Mouse (Mus musculus): ENCODE results near the gene Tmtc1.

Gene Tmtc1

DNA sequence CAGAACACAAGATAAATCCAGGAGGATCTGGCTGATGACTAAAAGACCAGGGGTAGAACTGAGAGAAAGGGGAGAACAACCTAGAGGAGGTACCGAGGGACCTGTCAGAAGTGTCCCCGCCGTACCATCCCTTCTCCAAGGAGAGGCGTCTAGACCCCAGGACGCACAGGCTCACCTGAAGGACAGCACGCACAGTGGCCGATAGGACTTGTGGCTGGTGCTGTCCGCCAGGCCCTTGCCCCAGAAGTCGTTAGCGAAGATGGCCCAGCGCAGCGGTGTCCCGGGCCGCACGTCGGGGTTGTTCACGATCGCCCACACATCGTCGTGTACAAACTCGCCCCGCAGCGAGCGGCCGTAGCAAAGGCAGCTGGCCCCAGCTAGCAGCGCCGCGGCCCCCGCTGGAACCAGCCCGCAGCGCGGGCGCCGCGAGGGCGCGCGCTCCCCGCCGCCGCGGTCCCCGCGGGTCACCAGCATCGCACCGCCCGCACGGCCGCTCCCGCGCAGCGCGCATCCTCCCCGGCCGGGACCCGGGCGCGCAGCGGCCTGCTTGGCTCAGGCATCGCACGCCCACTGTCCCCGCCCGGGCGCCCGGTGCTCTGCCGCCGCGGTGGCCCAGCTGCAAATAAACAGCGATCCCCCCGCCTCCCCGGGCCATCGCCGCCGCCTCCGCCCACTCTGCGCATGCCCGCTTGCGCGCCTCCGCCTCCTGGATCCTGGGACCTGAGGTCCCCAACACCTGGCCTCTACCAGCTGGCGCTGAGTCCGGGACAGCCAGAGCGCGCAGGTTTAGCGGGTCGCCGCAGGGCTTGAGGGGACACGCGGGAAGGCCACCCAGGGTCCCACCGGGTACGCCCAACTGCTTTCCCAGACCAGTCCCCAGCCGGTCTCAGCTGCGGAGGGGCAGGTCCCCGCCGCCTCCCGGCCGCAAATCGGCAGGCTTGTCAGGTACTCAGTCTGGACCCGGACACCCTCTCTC, at the start of gene Tmtc1:
Gene Tmtc1 (minus strand): TSS at position 664 of the 976 bp plus-strand sequence.
- peak; percentile 85 to 96 for DNase-seq (ENCODE audit: inconsistent age in 2 of 2, low spot score in 1 of 2)

DNA sequence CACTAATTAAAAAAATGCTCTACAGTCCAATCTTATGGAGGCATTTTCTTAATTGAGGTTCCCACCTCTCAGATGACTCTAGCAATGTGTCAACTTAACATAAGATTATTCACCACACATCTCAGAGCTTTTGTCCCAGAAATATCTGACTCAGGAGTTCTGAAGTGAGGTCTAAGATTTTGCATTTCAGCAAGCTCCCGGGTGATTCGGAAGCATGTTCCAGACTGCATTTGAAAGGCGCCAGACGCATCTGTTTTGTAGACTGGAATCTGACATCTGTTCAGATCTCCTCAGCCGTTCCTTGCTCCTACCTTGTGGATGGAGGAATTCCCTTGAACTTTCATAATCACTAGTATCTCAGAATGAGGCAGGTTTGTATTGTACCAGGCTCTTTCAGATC, 47.7 kb upstream of the Tmtc1 start:
- no peak for DNase-seq (ENCODE audit: inconsistent age in 2 of 2, low spot score in 1 of 2)

DNA sequence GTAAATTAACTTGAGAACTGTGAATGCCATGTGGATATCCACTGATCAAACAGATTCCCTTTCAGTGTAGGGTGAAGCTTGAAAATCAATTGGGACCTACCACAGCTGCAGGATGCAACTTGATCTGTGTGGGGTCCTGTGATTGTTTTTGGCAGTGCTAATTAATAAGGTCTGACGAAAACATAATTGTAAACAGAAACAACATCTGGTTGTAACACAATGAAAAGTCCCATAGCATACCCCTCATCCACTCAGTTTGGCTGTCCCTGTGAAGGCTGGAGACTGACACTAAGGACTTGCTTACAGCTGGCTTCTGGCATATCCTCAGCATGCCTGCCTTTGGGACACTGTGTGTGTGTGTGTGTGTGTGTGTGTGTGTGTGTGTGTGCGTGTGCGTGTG, 42.6 kb upstream of the Tmtc1 start:
- no peak for DNase-seq (ENCODE audit: inconsistent age in 2 of 2, low spot score in 1 of 2)

DNA sequence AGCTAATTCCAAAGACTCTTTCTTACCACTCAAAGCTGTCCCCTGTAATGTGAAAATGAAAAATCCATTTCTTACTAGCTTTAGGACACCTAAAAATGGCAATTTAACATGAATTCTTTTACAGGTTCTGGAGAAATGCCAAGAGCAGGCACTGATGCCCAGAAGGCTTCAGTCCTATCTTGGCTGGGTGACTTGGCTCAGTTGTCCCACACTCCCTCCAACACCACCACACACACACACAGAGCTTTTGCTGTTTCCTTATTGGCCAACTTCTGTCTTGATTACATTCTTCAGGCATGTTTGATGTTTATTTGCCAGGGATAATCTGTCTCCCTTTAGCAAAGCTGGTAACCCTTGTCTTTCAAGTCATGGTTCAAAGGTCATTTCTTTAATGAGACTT, 37.7 kb upstream of the Tmtc1 start:
- no peak for DNase-seq (ENCODE audit: inconsistent age in 2 of 2, low spot score in 1 of 2)

DNA sequence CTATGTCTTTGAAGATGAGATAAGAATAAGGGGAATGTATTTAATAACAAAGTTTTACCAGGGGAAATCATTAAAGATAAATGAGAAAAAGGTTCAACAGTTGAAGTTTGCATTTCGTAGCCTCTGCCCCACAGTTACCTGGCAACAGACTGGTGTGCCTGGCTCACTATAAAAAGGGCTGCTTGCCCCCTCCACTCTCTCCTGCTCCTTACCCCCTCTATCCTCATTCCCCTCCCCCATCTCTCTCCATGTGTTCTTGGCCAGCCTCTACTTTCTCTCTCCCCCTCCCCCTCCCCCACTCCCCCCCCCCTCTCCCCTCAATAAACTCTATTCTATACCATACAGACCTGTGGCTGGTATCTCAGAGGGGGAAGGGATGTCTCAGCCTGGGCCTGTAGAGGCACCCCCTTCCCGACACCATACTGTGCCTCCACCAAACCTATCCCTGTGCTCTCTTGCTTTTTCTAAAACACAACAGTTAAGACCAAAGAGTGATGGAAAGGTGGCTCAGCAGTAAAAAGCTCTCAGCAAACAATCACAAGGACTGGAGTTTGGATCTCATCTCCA, 35.6 kb upstream of the Tmtc1 start:
- DNase-seq (ENCODE audit: inconsistent age in 2 of 2, low spot score in 1 of 2), result no peak

DNA sequence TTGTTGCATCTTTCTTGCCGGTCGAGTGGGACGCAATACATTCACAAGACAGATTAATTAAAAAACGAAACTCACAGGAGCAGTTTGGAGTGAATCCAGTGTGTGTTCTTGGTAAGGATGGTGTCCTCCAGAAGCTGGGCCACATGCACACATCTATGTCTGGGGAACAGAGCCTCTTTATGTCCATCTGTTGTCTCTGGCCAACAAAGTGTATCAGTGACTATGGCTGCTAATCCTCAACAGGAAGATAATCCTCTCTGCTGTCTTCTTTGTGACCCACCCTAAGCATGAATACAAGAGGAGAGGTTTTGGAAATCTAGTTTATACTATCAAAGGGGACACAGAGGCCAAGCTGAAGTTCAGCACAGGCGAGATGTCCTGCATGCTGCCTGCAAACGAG, 34.2 kb upstream of the Tmtc1 start:
- no peak for DNase-seq (ENCODE audit: inconsistent age in 2 of 2, low spot score in 1 of 2)

DNA sequence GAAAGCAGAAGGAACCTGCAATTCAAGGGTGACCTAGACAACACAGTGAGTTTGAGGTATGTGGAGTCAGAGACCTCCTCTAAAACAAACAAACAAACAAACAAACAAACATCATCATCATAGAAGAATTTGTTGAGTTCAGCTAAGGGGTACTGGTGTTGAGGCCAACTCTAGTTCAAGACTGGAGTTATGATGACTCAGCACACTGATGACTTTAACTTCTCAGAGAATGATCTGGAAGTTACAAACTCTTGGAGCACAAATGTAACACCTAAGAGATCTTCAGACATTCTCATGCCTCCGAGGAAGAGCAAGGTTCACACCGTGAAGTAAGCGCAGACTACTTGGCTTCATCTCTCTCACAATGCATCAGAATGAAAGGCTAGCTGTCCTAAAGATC, 28.1 kb upstream of the Tmtc1 start:
- DNase-seq (ENCODE audit: inconsistent age in 2 of 2, low spot score in 1 of 2), result no peak

DNA sequence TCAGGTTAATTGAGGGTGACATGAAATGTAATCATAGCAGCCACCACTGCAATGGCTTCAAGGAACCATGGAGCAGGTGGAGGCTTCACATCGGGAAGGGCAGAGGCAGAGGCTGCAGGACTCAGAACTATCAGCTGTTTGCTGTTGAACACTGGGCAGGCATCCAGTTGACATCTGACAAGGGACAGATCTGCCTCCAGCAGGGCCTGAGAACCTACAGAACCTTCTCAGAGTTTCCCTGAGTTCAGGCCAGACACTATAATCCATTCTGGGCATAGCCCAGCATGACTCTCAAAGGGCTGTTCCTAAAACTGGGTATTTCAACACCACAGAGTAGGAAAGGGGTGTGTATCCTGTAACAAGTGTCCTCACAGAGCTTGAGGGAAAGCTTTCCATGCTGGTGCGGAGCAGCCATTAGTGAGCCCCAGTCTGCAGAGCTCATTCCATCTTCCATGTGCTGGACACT, 23.8 kb upstream of the Tmtc1 start:
- peak; percentile 32 to 71 for DNase-seq (ENCODE audit: inconsistent age in 2 of 2, low spot score in 1 of 2)

DNA sequence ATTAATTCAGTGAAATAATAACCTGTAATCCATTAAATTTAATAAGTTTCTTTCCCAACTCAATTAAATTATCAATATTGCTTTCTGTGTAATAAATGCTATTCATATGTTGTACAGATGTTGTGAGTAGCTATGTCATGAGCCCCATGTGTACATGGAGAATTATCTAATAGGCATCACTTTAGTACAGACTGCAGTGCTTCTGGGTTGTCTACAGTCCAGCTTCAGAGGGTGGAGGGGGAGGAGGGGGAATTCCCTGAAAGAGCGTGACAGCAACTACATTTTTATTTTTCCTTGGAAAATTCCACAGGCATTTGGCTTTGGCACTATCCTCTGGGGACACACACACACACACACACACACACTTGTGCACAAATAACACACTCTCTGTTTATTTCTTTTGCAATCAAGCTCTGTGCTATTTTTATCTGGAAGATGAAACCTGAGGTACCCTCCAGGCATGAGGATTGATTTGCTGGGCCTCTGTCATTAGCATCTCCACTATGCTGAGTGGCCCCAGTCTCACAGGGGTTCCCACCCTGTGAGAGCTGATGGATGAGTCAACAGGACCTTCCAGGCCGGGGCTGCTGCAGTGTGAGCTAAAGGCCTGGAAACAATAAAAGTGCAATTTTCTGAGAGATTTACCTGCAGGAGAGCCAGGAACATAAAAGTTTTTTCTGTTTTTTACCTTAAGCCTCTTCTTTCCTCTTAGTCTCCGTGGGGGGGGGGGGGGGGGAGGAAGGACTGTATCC, 23.2 kb upstream of the Tmtc1 start:
- peak in 1 of 2 experiments; percentile 40 for DNase-seq (ENCODE audit: inconsistent age in 2 of 2, low spot score in 1 of 2)

DNA sequence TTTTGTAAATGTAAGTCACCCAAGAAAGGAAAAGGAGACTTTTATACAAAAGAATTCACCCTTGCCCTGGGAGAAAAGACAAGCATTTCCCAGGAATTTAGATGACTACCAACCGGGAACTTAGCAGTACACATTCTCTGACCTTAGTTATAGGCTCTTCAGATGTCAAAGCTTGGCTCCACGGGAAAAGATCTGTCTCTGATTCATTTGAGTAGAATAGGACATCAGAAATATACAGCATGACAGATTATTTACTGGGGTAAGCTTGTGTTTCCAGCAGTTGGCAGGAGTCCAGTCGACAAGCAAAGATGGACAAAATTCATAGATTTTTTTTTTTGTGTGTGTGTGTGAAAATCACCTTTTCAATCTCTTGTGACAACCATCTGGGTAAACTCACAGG, 15.4 kb upstream of the Tmtc1 start:
- no peak for DNase-seq (ENCODE audit: inconsistent age in 2 of 2, low spot score in 1 of 2)

DNA sequence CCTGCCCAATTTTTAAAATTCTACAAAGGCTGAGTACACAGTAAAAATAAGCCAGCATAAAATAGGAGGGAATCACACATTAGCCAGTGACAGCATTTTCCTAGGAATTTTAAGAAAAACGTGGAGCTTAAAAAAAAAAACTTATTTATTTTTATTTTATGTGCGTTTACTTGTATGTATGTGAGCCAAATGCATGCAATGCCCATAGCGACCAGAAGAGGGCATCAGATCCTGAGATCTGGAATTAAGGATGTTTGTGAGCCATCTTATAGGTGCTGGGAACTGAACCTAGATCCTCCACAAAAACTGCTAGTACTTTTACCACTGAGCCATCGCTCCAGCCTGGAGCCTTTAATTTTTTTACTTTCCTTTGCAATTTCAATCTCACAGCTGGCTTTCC, 11.3 kb upstream of the Tmtc1 start:
- no peak for DNase-seq (ENCODE audit: inconsistent age in 2 of 2, low spot score in 1 of 2)

DNA sequence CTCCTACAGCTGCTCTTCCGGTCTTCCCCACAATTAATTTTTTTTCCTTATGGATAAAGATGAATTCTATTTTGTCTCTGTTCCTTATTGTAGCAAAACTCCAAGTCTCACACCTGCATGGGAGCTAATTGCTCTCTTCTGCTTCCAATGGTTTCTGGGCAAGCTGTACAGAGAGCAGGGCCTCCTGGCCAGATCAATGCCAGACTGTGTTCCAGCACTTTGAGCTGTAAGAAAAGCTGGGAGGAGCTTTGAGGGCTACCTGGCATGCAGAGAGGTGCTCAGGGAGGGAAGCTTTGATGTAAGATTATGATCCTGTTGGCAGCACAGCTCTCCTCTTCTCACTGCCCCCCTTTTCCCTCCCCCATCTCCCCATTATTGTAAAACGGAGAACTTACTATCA, 10.6 kb upstream of the Tmtc1 start:
- no peak for DNase-seq (ENCODE audit: inconsistent age in 2 of 2, low spot score in 1 of 2)

DNA sequence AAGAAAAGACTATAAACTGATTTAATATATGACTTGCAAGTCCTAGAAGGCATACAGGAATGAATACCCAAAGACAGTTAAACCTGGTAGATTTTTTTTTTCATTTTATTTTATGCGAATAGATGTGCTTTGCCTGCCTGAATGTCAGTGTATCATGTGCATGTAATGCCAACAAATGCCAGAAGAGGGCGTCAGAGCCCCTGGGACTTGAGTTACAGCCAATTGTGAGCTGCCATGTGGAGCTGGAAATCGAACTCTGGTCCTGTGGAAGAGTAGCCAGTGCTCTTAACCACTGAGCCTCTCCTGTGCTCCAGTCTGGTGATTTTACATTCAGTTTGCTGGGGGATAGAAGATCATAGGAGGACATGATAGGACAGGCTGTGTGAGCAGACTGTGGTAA, 4.0 kb upstream of the Tmtc1 start:
- no peak for DNase-seq (ENCODE audit: inconsistent age in 2 of 2, low spot score in 1 of 2)

DNA sequence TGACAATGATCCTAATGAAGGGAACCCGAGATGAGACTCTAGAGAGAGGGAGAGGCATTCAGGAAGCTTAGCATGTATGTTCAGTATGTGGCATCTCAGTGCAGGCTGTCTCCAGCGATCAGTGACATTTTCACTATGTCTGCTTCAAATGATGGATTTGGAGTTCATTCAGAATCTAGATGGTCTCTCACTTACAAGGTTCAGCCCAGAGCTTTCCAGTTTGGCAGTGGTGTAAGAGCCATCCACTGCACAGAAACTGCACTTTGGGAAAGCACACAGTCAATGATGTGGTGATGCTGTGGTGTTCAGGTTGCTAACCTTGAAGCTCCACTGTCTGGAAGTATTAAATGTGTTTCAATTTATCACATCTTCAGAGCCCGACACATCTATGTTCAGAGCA, 1.9 kb upstream of the Tmtc1 start:
- no peak for DNase-seq (ENCODE audit: inconsistent age in 2 of 2, low spot score in 1 of 2)

DNA sequence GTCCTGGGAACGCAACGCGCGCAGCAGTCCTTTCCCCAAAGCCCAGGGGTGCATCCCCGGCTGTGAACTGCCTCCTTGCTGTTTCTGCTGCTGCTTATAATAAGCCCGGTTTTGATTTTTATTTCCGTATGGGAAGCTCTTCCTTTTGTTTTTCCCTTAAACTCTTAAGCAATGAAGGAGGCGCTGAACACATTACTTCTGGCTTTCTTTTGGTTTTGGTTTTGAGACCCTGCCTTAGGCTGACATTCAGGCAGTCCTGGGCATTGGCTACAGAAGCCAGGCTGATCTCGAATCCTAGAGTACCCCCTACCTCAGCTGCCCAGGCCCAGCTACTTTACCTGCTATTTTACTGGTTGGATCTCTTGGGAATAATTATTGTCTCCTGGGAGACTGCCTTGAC, 607 bp upstream of the Tmtc1 start:
- DNase-seq (ENCODE audit: inconsistent age in 2 of 2, low spot score in 1 of 2), result no peak

DNA sequence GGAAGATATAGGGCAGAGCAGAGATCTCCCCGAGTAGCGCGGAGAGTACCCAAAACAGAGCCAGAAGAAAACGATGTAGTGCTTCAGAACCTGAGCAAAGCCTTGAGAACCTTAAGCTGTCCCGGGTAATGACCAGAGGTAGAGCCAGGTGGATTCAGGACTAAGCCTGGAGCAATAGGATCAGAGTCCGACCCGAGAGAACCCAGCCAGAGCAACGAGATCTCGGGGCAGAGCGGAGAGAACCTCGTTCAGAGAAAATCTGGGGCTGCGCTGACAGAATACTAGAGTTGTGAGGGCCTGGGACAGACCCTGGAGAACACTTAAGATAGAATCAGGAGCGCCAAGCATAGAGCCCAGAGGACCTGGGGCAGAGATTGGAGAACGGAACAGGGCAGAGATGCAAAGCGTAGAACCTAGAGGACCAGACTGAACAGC, 881 bp downstream of the Tmtc1 start:
- DNase-seq (ENCODE audit: inconsistent age in 2 of 2, low spot score in 1 of 2), result peak; percentile 13 to 69

DNA sequence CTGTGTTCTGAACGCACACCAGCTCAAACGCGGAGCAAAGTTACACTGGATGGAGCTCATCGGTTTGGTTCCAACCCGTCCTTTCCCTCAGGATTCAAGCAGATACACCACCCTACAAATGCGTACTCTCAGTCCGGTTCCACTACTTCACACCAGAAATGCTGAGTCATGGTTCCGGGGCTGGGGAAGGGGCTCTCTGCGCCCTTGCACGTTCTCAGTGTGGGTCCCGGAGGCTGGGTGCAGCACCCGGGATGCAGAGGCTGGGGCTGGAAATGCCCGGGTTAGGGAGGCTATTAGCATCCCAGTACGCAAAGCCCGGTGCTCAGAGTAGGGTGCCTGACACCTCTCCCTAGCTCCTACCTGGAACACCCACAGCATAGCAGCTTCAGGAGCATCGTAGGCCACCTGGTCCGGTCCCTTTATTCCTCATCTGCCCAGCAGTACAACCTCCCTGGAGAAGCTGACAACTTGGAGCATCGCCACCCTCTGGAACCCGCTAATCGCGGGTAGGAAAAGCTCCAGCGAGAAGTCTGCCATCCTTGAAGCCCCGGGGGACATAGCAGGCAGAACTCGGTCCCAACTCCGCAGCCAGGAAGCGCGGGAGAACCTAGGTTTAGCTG, 1.4 kb downstream of the Tmtc1 start:
- peak; percentile 16 to 75 for DNase-seq (ENCODE audit: inconsistent age in 2 of 2, low spot score in 1 of 2)

DNA sequence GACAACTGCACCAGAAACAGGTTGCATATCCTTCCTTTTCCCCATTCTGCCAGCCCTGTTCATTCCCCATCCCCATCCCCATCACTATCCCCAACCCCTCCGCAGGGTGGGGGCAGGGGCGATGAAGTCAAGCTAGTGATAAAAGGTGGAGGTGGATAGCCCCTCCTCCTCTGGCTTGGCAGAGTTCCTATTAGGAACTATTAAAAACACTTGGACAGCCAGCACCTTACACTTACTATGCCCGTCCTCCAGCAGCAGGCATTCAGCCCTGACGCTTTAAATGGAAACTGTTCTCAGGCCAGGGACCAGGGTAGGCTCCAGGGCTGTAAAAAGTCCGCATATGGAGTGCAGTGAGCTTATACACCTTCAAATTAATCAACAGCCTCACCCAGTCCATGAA, 2.3 kb downstream of the Tmtc1 start:
- no peak for DNase-seq (ENCODE audit: inconsistent age in 2 of 2, low spot score in 1 of 2)

DNA sequence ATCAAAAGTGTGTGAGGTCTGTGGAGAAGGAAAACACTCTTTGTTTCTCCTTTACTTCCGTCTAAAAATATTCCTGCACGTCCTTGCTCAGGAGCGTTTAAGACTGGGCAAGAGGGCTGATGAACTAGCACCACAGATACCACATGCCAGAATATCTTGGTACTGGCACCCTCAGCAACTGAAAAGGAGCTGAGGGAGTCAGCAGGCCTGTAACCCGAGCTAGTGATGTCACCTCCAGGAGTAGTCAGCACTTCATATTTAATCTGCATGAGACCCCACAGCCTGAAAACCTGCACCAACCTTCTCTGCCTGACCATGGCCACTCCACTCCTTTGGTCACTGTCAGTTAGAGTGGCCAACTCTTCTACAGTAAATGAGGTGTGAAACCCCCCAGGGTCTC, 5.1 kb downstream of the Tmtc1 start:
- DNase-seq (ENCODE audit: inconsistent age in 2 of 2, low spot score in 1 of 2), result no peak

DNA sequence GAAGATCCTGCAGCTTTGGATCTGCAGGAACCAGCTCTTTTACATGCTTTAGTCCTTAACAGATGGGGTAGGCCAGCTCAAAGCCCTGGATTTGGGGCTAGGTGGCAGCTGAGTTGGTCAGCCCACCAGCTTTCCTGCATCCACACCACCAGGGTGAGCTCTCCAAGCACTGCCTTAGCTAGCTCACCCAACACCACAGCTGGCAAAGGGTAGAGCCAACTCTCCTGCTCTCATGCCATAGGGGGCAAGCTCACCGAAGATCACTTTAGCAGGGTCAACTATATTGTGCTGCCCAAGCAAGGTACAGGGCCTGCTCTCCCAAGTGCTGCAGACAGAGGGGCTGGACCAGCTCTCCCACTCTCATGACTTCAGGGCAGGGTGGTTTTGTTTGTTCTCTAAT, 6.6 kb downstream of the Tmtc1 start:
- no peak for DNase-seq (ENCODE audit: inconsistent age in 2 of 2, low spot score in 1 of 2)

DNA sequence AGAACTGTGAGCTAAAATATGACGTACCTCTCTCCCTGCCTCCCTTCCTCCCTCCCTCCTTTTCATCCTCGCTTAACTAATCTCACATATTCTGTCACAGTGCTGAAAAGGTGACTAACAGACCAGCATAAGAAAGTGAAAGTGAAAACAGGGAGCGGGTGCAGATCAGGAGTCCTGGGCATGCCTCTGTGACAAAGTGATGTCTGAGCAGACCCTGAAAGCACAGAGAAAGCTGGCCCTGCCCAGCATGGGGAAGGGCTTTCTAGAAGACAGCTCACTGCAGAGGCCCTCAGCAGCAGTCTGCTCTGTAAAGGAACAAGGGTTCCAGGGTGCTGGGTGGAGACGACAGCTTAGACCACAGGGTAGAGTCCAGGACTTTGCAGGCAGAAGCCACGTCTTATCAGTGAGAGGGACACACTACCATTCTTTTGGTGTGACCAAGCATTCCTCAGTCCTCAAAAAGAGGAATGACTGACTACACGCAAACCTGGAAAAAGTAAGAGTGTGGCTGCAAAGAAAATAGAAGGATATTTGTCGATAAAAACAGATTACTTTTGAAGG, 7.7 kb downstream of the Tmtc1 start:
- peak; percentile 11 to 67 for DNase-seq (ENCODE audit: inconsistent age in 2 of 2, low spot score in 1 of 2)
